Mouse (Mus musculus): Measurements from ENCODE around the gene Pdp2. TPM values are rescaled to one million over a fixed set of nuclear protein-coding genes. Genes with fewer than 3 reads are reported as not detected.

The Pdp2 gene
- total and polyA plus RNA-seq, 3 experiments = 12.2 to 12.4 TPM; not detected in 1

GRCm38 (mm10) chr8:104595773-104596536 is 4.7 kb downstream of the Pdp2 start (continued):
- peak; percentile 88 for TF ChIP-seq ETS1 (IDR thresholded peaks at IDR 0.05; ENCODE audit: low read depth, low read length)
- peak; percentile 27; the same call in 1 of the 2 replicates for TF ChIP-seq CHD2 (IDR thresholded peaks at IDR 0.05; ENCODE audit: low read length)
- TF ChIP-seq SMC3 (IDR thresholded peaks at IDR 0.05; ENCODE audit: low read depth, low read length) = no peak
- TF ChIP-seq TCF12 (IDR thresholded peaks at IDR 0.05; ENCODE audit: low read depth, low read length) = peak; percentile 41; the same call in 1 of the 2 replicates
- TF ChIP-seq MAFK (IDR thresholded peaks at IDR 0.05; ENCODE audit: borderline replicate concordance, low read depth, low read length) = peak; percentile 93
- TF ChIP-seq ZNF384 (IDR thresholded peaks at IDR 0.05; ENCODE audit: low read depth, low read length) = no peak
- peak; percentile 56 for TF ChIP-seq USF1 (IDR thresholded peaks at IDR 0.05; ENCODE audit: low read depth, low read length)
- TF ChIP-seq POLR2A (IDR thresholded peaks at IDR 0.05; ENCODE audit: control insufficient read depth in 1 of 2, insufficient read depth in 1 of 2, low read depth in 1 of 2, low read length in 2 of 2, poor library complexity in 1 of 2) = peak in 1 of 2 experiments; percentile 55; a peak in 1 of 4 replicates
- TF ChIP-seq RCOR1 (IDR thresholded peaks at IDR 0.05; ENCODE audit: low read depth, low read length) = peak; percentile 58
- no peak for TF ChIP-seq ZKSCAN1 (IDR thresholded peaks at IDR 0.05; ENCODE audit: low read depth, low read length)
- TF ChIP-seq UBTF (IDR thresholded peaks at IDR 0.05; ENCODE audit: borderline replicate concordance, insufficient read depth, low read depth, low read length) = no peak

- Histone ChIP-seq H3K27me3 (ENCODE audit: control insufficient read depth in 1 of 2, insufficient read depth in 2 of 2, low read length in 2 of 2) (no peaks in the 10 kb centered on the region), H3K4me3 (ENCODE audit: control insufficient read depth in 1 of 2, insufficient read depth in 1 of 2, low read depth in 2 of 2, low read length in 2 of 2) (no peak overlapping the region), H3K9me3 (replicated peaks; ENCODE audit: insufficient read depth, low read length) (no peaks in the 10 kb centered on the region), H3K36me3 (ENCODE audit: control insufficient read depth in 1 of 2, insufficient read depth in 2 of 2, low read length in 2 of 2) (peaks cover 0 to 18% of the 10 kb centered on the region in 2 experiments; a peak in 2 of 4 replicates), H3K27ac (ENCODE audit: control insufficient read depth, low read depth, low read length) (no peak overlapping the region), H3K9ac (ENCODE audit: control insufficient read depth, low read depth, low read length, poor library complexity, severe bottlenecking) (no peak overlapping the region), H3K79me2 (ENCODE audit: control insufficient read depth, insufficient read depth, low read length, poor library complexity) (peaks cover 26% of the 10 kb centered on the region), H3K4me1 (ENCODE audit: control insufficient read depth in 1 of 2, insufficient read depth in 2 of 2, low read length in 2 of 2) (peaks cover 0 to 10% of the 10 kb centered on the region in 2 experiments; a peak in 3 of 4 replicates)
- no peak for DNase-seq (ENCODE audit: low read depth, low spot score)
- TF ChIP-seq NELFE (IDR thresholded peaks at IDR 0.05; ENCODE audit: low read depth, low read length) = no peak
- TF ChIP-seq HCFC1 (IDR thresholded peaks at IDR 0.05; ENCODE audit: low read depth, low read length) = no peak
- TF ChIP-seq USF1 (IDR thresholded peaks at IDR 0.05; ENCODE audit: low read depth, low read length) = no peak
- no peak for TF ChIP-seq ETS1 (IDR thresholded peaks at IDR 0.05; ENCODE audit: low read depth, low read length)
- TF ChIP-seq TBP (IDR thresholded peaks at IDR 0.05; ENCODE audit: low read depth, low read length) = no peak
- no peak for TF ChIP-seq NRF1 (IDR thresholded peaks at IDR 0.05; ENCODE audit: insufficient read depth, low read depth, low read length, poor library complexity, severe bottlenecking)
- no peak for TF ChIP-seq POLR2AphosphoS5 (IDR thresholded peaks at IDR 0.05; ENCODE audit: borderline replicate concordance, low read depth, low read length)
- TF ChIP-seq ZKSCAN1 (IDR thresholded peaks at IDR 0.05; ENCODE audit: low read depth, low read length) = no peak
- TF ChIP-seq JUND (IDR thresholded peaks at IDR 0.05; ENCODE audit: low read depth, low read length) = no peak
- TF ChIP-seq ELF1 (IDR thresholded peaks at IDR 0.05; ENCODE audit: low read depth, low read length) = no peak
- no peak for TF ChIP-seq MEF2A (IDR thresholded peaks at IDR 0.05; ENCODE audit: extremely low read depth, insufficient replicate concordance, low read depth, low read length, poor library complexity, severe bottlenecking)
- TF ChIP-seq RAD21 (IDR thresholded peaks at IDR 0.05; ENCODE audit: low read depth, low read length) = no peak
- no peak for TF ChIP-seq TCF12 (IDR thresholded peaks at IDR 0.05; ENCODE audit: low read depth, low read length)
- TF ChIP-seq MXI1 (IDR thresholded peaks at IDR 0.05; ENCODE audit: low read depth, low read length) = no peak
- TF ChIP-seq KAT2A (conservative IDR thresholded peaks at IDR 0.05; ENCODE audit: low read depth, low read length) = no peak
Measured at GRCm38 (mm10) chr8:104597656-104598055, 6.4 kb downstream of the Pdp2 start.
